Comparison of ENCODE assay signal across 8 mouse cellular contexts in genomic region chr12:84175659-84176061, GRCm38 (mm10). TPM values are rescaled to one million over a fixed set of nuclear protein-coding genes. Genes with fewer than 3 reads are reported as not detected.
DNase-seq lines count a peak whose midpoint lies in the region; ATAC-seq and TF ChIP-seq lines count a peak whose summit lies in the region.

No protein-coding gene starts in this region.

- H3K4me2 ChIP-seq in heart, embryonic 13.5 days: peak overlapping the region; percentile 82
- peak overlapping the region; percentile 95 for H3K4me2 ChIP-seq in liver, embryonic 14.5 days (ENCODE audit: low read depth)
- H3K4me2 ChIP-seq in stomach, embryonic 16.5 days (ENCODE audit: low read depth, low read length): peak overlapping the region; percentile 58

- H3K36me3 ChIP-seq in erythroblast, embryonic 14.5 days (ENCODE audit: control insufficient read depth): peaks cover 79% of the 10 kb centered on the region
- peaks cover 35% of the 10 kb centered on the region for H3K36me3 ChIP-seq in heart, embryonic 13.5 days
- H3K36me3 ChIP-seq in liver, embryonic 14.5 days (replicated peaks; ENCODE audit: control insufficient read depth, insufficient read depth, low read depth): peaks cover 30% of the 10 kb centered on the region
- peaks cover 20% of the 10 kb centered on the region for H3K36me3 ChIP-seq in stomach, embryonic 16.5 days (ENCODE audit: control insufficient read depth, insufficient read depth, low read length)

- peak; percentile 74 for TF ChIP-seq EP300 in liver, embryonic 14.5 days (IDR thresholded peaks at IDR 0.05; ENCODE audit: low read depth)

- peak overlapping the region; percentile 93 for H3K27ac ChIP-seq in heart, embryonic 13.5 days (replicated peaks)
- H3K27ac ChIP-seq in liver, embryonic 14.5 days: peak overlapping the region; percentile 98
- H3K27ac ChIP-seq in stomach, embryonic 16.5 days (ENCODE audit: low read length): peak overlapping the region; percentile 100

- peak; percentile 65 for ATAC-seq in heart, embryonic 13.5 days (ENCODE audit: extremely low read depth, insufficient number of reproducible peaks, low FRiP score, low TSS enrichment)
- peak; percentile 91 for ATAC-seq in liver, embryonic 14.5 days (ENCODE audit: insufficient read depth)
- ATAC-seq in stomach, embryonic 16.5 days (ENCODE audit: insufficient read depth, low FRiP score): peak; percentile 85

- peaks cover 91% of the 10 kb centered on the region for H3K4me1 ChIP-seq in erythroblast, embryonic 14.5 days (ENCODE audit: control insufficient read depth)
- peaks cover 73% of the 10 kb centered on the region for H3K4me1 ChIP-seq in heart, embryonic 13.5 days
- H3K4me1 ChIP-seq in liver, embryonic 14.5 days (replicated peaks; ENCODE audit: control insufficient read depth in 2 of 2, insufficient read depth in 2 of 2, low read length in 1 of 2): peaks cover 59 to 64% of the 10 kb centered on the region in 2 experiments
- peaks cover 77% of the 10 kb centered on the region for H3K4me1 ChIP-seq in stomach, embryonic 16.5 days (ENCODE audit: control insufficient read depth, insufficient read depth, low read length)

- peak overlapping the region; percentile 82 for H3K9ac ChIP-seq in heart, embryonic 13.5 days
- H3K9ac ChIP-seq in liver, embryonic 14.5 days (replicated peaks): peak overlapping the region; percentile 89
- peak overlapping the region; percentile 82 for H3K9ac ChIP-seq in stomach, embryonic 16.5 days (ENCODE audit: low read length)

- H3K4me3 ChIP-seq in erythroblast, embryonic 14.5 days (replicated peaks): peak overlapping the region; percentile 77
- peak overlapping the region; percentile 51 for H3K4me3 ChIP-seq in heart, embryonic 13.5 days
- peak overlapping the region; percentile 60 to 61 for H3K4me3 ChIP-seq in liver, embryonic 14.5 days (ENCODE audit: insufficient read depth in 1 of 2, low read depth in 2 of 2, low read length in 2 of 2)
- peak overlapping the region; percentile 45 for H3K4me3 ChIP-seq in stomach, embryonic 16.5 days (replicated peaks; ENCODE audit: low read length)

- TF ChIP-seq CTCF in liver, embryonic 14.5 days (IDR thresholded peaks at IDR 0.05; ENCODE audit: low read depth): peak; percentile 17; the same call in 1 of the 2 replicates

- no peaks in the 10 kb centered on the region for H3K27me3 ChIP-seq in erythroblast, embryonic 14.5 days (ENCODE audit: control insufficient read depth)
- no peaks in the 10 kb centered on the region for H3K27me3 ChIP-seq in heart, embryonic 13.5 days (replicated peaks)
- H3K27me3 ChIP-seq in liver, embryonic 14.5 days (ENCODE audit: control insufficient read depth, insufficient read depth, low read length): no peaks in the 10 kb centered on the region
- H3K27me3 ChIP-seq in stomach, embryonic 16.5 days (ENCODE audit: control insufficient read depth, insufficient read depth, low read length): no peaks in the 10 kb centered on the region

- under 1% methylated on average over 20 of the region's 20 CpGs for WGBS in heart, embryonic 13.5 days
- 0% methylated on average over 20 of the region's 20 CpGs for WGBS in liver, embryonic 14.5 days (ENCODE audit: insufficient replicate concordance)
- WGBS in stomach, embryonic 16.5 days: under 1% methylated on average over 20 of the region's 20 CpGs

- peak; percentile 91 for DNase-seq in CD4-positive helper T cell, adult 2 months (ENCODE audit: low read depth, low spot score)
- peak; percentile 94 for DNase-seq in brain, adult 2 months (ENCODE audit: low read depth, low spot score)
- peak; percentile 94 for DNase-seq in kidney, postnatal 10 days
- peak; percentile 93 to 96 (median 94) for DNase-seq in liver, embryonic 14.5 days (ENCODE audit: low read depth in 3 of 3, low spot score in 3 of 3)
- DNase-seq in neural tube, embryonic 10.5 days (ENCODE audit: extremely low spot score, low spot score): peak; percentile 75

- H3K9me3 ChIP-seq in erythroblast, embryonic 14.5 days (ENCODE audit: control insufficient read depth, low read length): no peaks in the 10 kb centered on the region
- H3K9me3 ChIP-seq in heart, embryonic 13.5 days: no peaks in the 10 kb centered on the region
- H3K9me3 ChIP-seq in liver, embryonic 14.5 days (ENCODE audit: control insufficient read depth, low read length): no peaks in the 10 kb centered on the region
- H3K9me3 ChIP-seq in stomach, embryonic 16.5 days (replicated peaks; ENCODE audit: control insufficient read depth, low read length): no peaks in the 10 kb centered on the region

RNA-seq across cellular contexts. Expression of gene Pnma1, which starts 27.4 kb away (rescaled TPM):
- polyA plus RNA-seq in erythroblast, embryonic 14.5 days (2012): 0.02 and 0.03 TPM in 2 replicates
- polyA plus RNA-seq in heart, embryonic 13.5 days (2015; fragmentation: Nextera tagmentation; extraction: Ambion mirVana): 0.48 and 0.65 TPM in 2 replicates
- polyA plus RNA-seq in liver, embryonic 14.5 days (2012; rRNA removed): 0.09 and 0.10 TPM in 2 replicates
- polyA plus RNA-seq in liver, embryonic 14.5 days (2014; fragmentation: Nextera tagmentation; extraction: Ambion mirVana): 0.05 and 0.11 TPM in 2 replicates
- polyA plus RNA-seq in stomach, embryonic 16.5 days (2015; fragmentation: Nextera tagmentation; extraction: Ambion mirVana): 0.70 and 0.71 TPM in 2 replicates

RNA-seq across cellular contexts. Expression of gene Elmsan1, which starts 43.0 kb away (rescaled TPM):
- polyA plus RNA-seq in erythroblast, embryonic 14.5 days (2012): 2.1 and 2.8 TPM in 2 replicates
- 6.8 and 7.3 TPM in 2 replicates for polyA plus RNA-seq in heart, embryonic 13.5 days (2015; fragmentation: Nextera tagmentation; extraction: Ambion mirVana)
- polyA plus RNA-seq in liver, embryonic 14.5 days (2012; rRNA removed): 3.9 and 4.3 TPM in 2 replicates
- 4.5 and 5.1 TPM in 2 replicates for polyA plus RNA-seq in liver, embryonic 14.5 days (2014; fragmentation: Nextera tagmentation; extraction: Ambion mirVana)
- 8.7 and 9.4 TPM in 2 replicates for polyA plus RNA-seq in stomach, embryonic 16.5 days (2015; fragmentation: Nextera tagmentation; extraction: Ambion mirVana)

Comparison
In these comparisons a context has a peak if more than half of its experiments do, and no peak if none do; other contexts are left out.
1. Peak in every context shown above with its lines: DNase-seq, ATAC-seq, H3K4me3 ChIP-seq and H3K27ac ChIP-seq.